Comparison of ENCODE assay signal across 9 mouse cellular contexts in genomic region chr7:25709961-25710360, GRCm38 (mm10). TPM values are rescaled to one million over a fixed set of nuclear protein-coding genes. Genes with fewer than 3 reads are reported as not detected.
DNase-seq lines count a peak whose midpoint lies in the region; ATAC-seq and TF ChIP-seq lines count a peak whose summit lies in the region.
"Had no signal": no experiment of that assay in that cellular context is flagged by ENCODE, and none has a peak within 500 bp of the region (broad histone marks: within the 10 kb centered on the region; RNA-seq: fewer than 3 reads in every experiment).

No protein-coding gene starts in this region.

- peaks cover 31% of the 10 kb centered on the region for H3K36me3 ChIP-seq in spleen, adult 2 months (ENCODE audit: control insufficient read depth, insufficient read depth, low read length)
- H3K36me3 ChIP-seq in limb, embryonic 10.5 days: peaks cover 29% of the 10 kb centered on the region
- H3K36me3 ChIP-seq in midbrain, embryonic 16.5 days (ENCODE audit: control insufficient read depth, insufficient read depth, low read length): peaks cover 16% of the 10 kb centered on the region

- DNase-seq in cerebellum, postnatal 10 days: peak; percentile 65 to 73
- no peak for DNase-seq in cerebellum, adult 9-11 months
- peak in 1 of 2 experiments; percentile 4 for DNase-seq in spleen, adult 2 months (ENCODE audit: low read depth in 1 of 2, low spot score in 2 of 2)
- no peak for DNase-seq in spleen, postnatal 36 days (ENCODE audit: low spot score in 2 of 2)
- DNase-seq in limb, embryonic 10.5 days (ENCODE audit: low spot score): no peak
- no peak for DNase-seq in spleen, postnatal 10 days (ENCODE audit: low spot score in 2 of 2)

- TF ChIP-seq POLR2A in spleen, adult 2 months (IDR thresholded peaks at IDR 0.05; ENCODE audit: low read depth, low read length): no peak

- peak overlapping the region; percentile 55; the same call in 1 of the 2 replicates for H3K9ac ChIP-seq in midbrain, embryonic 16.5 days (ENCODE audit: low read depth, low read length)

- peak; percentile 12; the same call in 1 of the 2 replicates for ATAC-seq in midbrain, embryonic 16.5 days
- no peak for ATAC-seq in megakaryocyte, adult 5-6 weeks (ENCODE audit: poor library complexity, severe bottlenecking)

- TF ChIP-seq CTCF in spleen, adult 2 months (IDR thresholded peaks at IDR 0.05; ENCODE audit: extremely low read depth, insufficient read depth, insufficient read length, insufficient replicate concordance): no peak

- 17% methylated on average over 12 of the region's 12 CpGs for WGBS in spleen, adult 2 months
- 17% methylated on average over 12 of the region's 12 CpGs for WGBS in limb, embryonic 10.5 days
- WGBS in midbrain, embryonic 16.5 days: 17% methylated on average over 12 of the region's 12 CpGs

- H3K4me2 ChIP-seq in midbrain, embryonic 16.5 days (ENCODE audit: low read length): no peak overlapping the region

- H3K4me1 ChIP-seq in spleen, adult 2 months (ENCODE audit: control insufficient read depth, insufficient read depth, insufficient read length): peaks cover 50% of the 10 kb centered on the region
- peaks cover 64% of the 10 kb centered on the region for H3K4me1 ChIP-seq in limb, embryonic 10.5 days
- H3K4me1 ChIP-seq in midbrain, embryonic 16.5 days (ENCODE audit: control insufficient read depth, insufficient read depth, low read length): peaks cover 10% of the 10 kb centered on the region

- no peak overlapping the region for H3K4me3 ChIP-seq in spleen, adult 2 months (ENCODE audit: extremely low read depth, insufficient read depth, insufficient read length)
- H3K4me3 ChIP-seq in limb, embryonic 10.5 days: peak overlapping the region; percentile 22; the same call in 1 of the 2 replicates
- no peak overlapping the region for H3K4me3 ChIP-seq in midbrain, embryonic 16.5 days (ENCODE audit: low read depth, low read length)

- peak overlapping the region; percentile 56; the same call in 1 of the 2 replicates for H3K27ac ChIP-seq in spleen, adult 2 months (ENCODE audit: insufficient read depth, low read length)
- H3K27ac ChIP-seq in limb, embryonic 10.5 days: peak overlapping the region; percentile 84
- no peak overlapping the region for H3K27ac ChIP-seq in midbrain, embryonic 16.5 days (ENCODE audit: low read length)
- H3K27ac ChIP-seq: macrophage had no signal

- H3K9me3 ChIP-seq in limb, embryonic 10.5 days (replicated peaks): no peaks in the 10 kb centered on the region
- H3K9me3 ChIP-seq in midbrain, embryonic 16.5 days (replicated peaks; ENCODE audit: control insufficient read depth, low read length, poor library complexity, severe bottlenecking): no peaks in the 10 kb centered on the region

- H3K27me3 ChIP-seq in spleen, adult 2 months (ENCODE audit: control insufficient read depth, insufficient read depth, low read length): no peaks in the 10 kb centered on the region
- peaks cover 12% of the 10 kb centered on the region for H3K27me3 ChIP-seq in limb, embryonic 10.5 days (ENCODE audit: low read depth, poor library complexity, severe bottlenecking)
- H3K27me3 ChIP-seq in midbrain, embryonic 16.5 days (ENCODE audit: control insufficient read depth, insufficient read depth, low read depth, low read length): no peaks in the 10 kb centered on the region

RNA-seq across cellular contexts. Expression of gene Ccdc97, which starts 8.9 kb away (rescaled TPM):
- 81.5 and 93.6 TPM in 2 replicates for polyA plus RNA-seq in spleen, adult 2 months (2012; rRNA removed)
- polyA plus RNA-seq in limb, embryonic 10.5 days (2016; fragmentation: Nextera tagmentation; extraction: Ambion mirVana): 31.5 and 32.3 TPM in 2 replicates
- polyA plus RNA-seq in midbrain, embryonic 16.5 days (2015; fragmentation: Nextera tagmentation; extraction: Ambion mirVana): 32.1 and 36.8 TPM in 2 replicates
- total RNA-seq in megakaryocyte, adult 5-6 weeks (2015): 30.5 and 30.9 TPM in 2 replicates
- total RNA-seq in megakaryocyte, adult 5-6 weeks (2017): 18.3 and 22.9 TPM in 2 replicates

RNA-seq across cellular contexts. Expression of gene Tgfb1, which starts 23.2 kb away (rescaled TPM):
- polyA plus RNA-seq in spleen, adult 2 months (2012; rRNA removed): 152 and 179 TPM in 2 replicates
- polyA plus RNA-seq in limb, embryonic 10.5 days (2016; fragmentation: Nextera tagmentation; extraction: Ambion mirVana): 1.4 and 1.6 TPM in 2 replicates
- polyA plus RNA-seq in midbrain, embryonic 16.5 days (2015; fragmentation: Nextera tagmentation; extraction: Ambion mirVana): 0.21 and 0.78 TPM in 2 replicates
- 281 and 286 TPM in 2 replicates for total RNA-seq in megakaryocyte, adult 5-6 weeks (2015)
- 42.2 and 47.4 TPM in 2 replicates for total RNA-seq in megakaryocyte, adult 5-6 weeks (2017)

RNA-seq across cellular contexts. Expression of gene B9d2, which starts 29.4 kb away (rescaled TPM):
- polyA plus RNA-seq in spleen, adult 2 months (2012; rRNA removed): 72.0 and 108 TPM in 2 replicates
- 33.0 and 37.7 TPM in 2 replicates for polyA plus RNA-seq in limb, embryonic 10.5 days (2016; fragmentation: Nextera tagmentation; extraction: Ambion mirVana)
- polyA plus RNA-seq in midbrain, embryonic 16.5 days (2015; fragmentation: Nextera tagmentation; extraction: Ambion mirVana): 40.0 and 49.8 TPM in 2 replicates
- total RNA-seq in megakaryocyte, adult 5-6 weeks (2015): 24.8 and 32.0 TPM in 2 replicates
- total RNA-seq in megakaryocyte, adult 5-6 weeks (2017): 26.7 and 44.6 TPM in 2 replicates

RNA-seq across cellular contexts. Expression of gene Tmem91, which starts 35.0 kb away (rescaled TPM):
- 0.35 and 0.61 TPM in 2 replicates for polyA plus RNA-seq in spleen, adult 2 months (2012; rRNA removed)
- polyA plus RNA-seq in limb, embryonic 10.5 days (2016; fragmentation: Nextera tagmentation; extraction: Ambion mirVana): 2.9 and 3.4 TPM in 2 replicates
- 61.6 and 90.5 TPM in 2 replicates for polyA plus RNA-seq in midbrain, embryonic 16.5 days (2015; fragmentation: Nextera tagmentation; extraction: Ambion mirVana)
- 0.68 and 0.91 TPM in 2 replicates for total RNA-seq in megakaryocyte, adult 5-6 weeks (2015)
- not detected in 2 replicates for total RNA-seq in megakaryocyte, adult 5-6 weeks (2017)

RNA-seq across cellular contexts. Expression of gene Hnrnpul1, which starts 44.6 kb away (rescaled TPM):
- 49.6 and 59.2 TPM in 2 replicates for polyA plus RNA-seq in spleen, adult 2 months (2012; rRNA removed)
- 61.7 and 67.7 TPM in 2 replicates for polyA plus RNA-seq in limb, embryonic 10.5 days (2016; fragmentation: Nextera tagmentation; extraction: Ambion mirVana)
- 38.3 and 41.1 TPM in 2 replicates for polyA plus RNA-seq in midbrain, embryonic 16.5 days (2015; fragmentation: Nextera tagmentation; extraction: Ambion mirVana)
- 134 and 143 TPM in 2 replicates for total RNA-seq in megakaryocyte, adult 5-6 weeks (2015)
- 121 and 148 TPM in 2 replicates for total RNA-seq in megakaryocyte, adult 5-6 weeks (2017)

Comparison
In these comparisons a context has a peak if more than half of its experiments do, and no peak if none do; other contexts are left out.
1. DNase-seq: peak in cerebellum, postnatal 10 days (2 of 2); none in cerebellum, adult 9-11 months (single experiment), spleen, postnatal 36 days (0 of 2), limb, embryonic 10.5 days (single experiment) and spleen, postnatal 10 days (0 of 2).
2. RNA of gene Tgfb1, which starts 23.2 kb away (polyA plus RNA-seq): 152 to 179 TPM in spleen, adult 2 months; 1.4 to 1.6 TPM in limb, embryonic 10.5 days and 0.21 to 0.78 TPM in midbrain, embryonic 16.5 days; every median in the first group is over 10 times any median in the second.